ENCODE assay signal across 8 mouse cellular contexts in the genomic region with DNA sequence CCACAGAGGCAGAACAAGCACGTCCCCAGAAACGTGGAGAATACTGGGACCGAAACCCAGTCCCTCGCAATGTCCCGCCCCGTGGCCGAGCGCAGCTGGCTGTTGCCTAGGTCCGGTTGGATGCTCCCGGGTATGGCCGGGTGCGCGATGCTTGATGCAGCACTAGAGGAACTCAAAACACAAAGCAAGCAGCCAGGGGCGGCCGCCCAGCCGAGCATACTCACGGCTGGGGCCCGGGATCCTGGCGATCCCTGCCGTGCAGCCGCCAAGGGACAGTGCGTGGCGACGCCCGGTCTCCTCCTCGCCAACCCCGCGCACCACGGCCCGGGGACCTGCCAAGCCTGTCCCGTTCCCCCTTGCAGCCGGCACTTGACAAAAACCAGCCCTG. TPM values are rescaled to one million over a fixed set of nuclear protein-coding genes. Genes with fewer than 3 reads are reported as not detected.
A peak's percentile ranks its signal among the peaks of the same experiment; 100 is the strongest.
DNase-seq lines count a peak whose midpoint lies in the region; ATAC-seq and TF ChIP-seq lines count a peak whose summit lies in the region.

No protein-coding gene starts in this region.

- H3K36me3 ChIP-seq in neural tube, embryonic 15.5 days = peaks cover 14% of the 10 kb centered on the region

- peak overlapping the region; percentile 86 for H3K4me2 ChIP-seq in neural tube, embryonic 15.5 days

- ATAC-seq in neural tube, embryonic 15.5 days (ENCODE audit: low FRiP score) = peak; percentile 43

- peak overlapping the region; percentile 52 for H3K4me3 ChIP-seq in brown adipose tissue, adult 24 weeks (ENCODE audit: insufficient read depth, low read depth, low read length)
- H3K4me3 ChIP-seq in lung, adult 2 months (replicated peaks; ENCODE audit: extremely low read depth, low read depth, low read length) = peak overlapping the region; percentile 70
- H3K4me3 ChIP-seq in neural tube, embryonic 15.5 days (replicated peaks) = peak overlapping the region; percentile 74

- intact Hi-C loops in left cerebral cortex, postnatal 10 days (cut with DNase I) = loop anchor here (5.0 to 10.0 kb wide), 2 partner anchors 324 to 496 kb away; partner anchors contain the start of genes Qrsl1 and Rtn4ip1

- H3K9me3 ChIP-seq in neural tube, embryonic 15.5 days (replicated peaks) = no peaks in the 10 kb centered on the region

- H3K9ac ChIP-seq in neural tube, embryonic 15.5 days (replicated peaks) = peak overlapping the region; percentile 97

- no peak for TF ChIP-seq CTCF in lung, adult 2 months (IDR thresholded peaks at IDR 0.05; ENCODE audit: insufficient read depth, low read length)

- no peak overlapping the region for H3K27ac ChIP-seq in brown adipose tissue, adult 24 weeks (replicated peaks; ENCODE audit: low read depth, low read length)
- H3K27ac ChIP-seq in neural tube, embryonic 15.5 days (replicated peaks) = peak overlapping the region; percentile 98

- WGBS in lung, adult 2 months = under 1% methylated on average over 32 of the region's 32 CpGs
- under 1% methylated on average over 32 of the region's 32 CpGs for WGBS in neural tube, embryonic 15.5 days

- no peaks in the 10 kb centered on the region for H3K4me1 ChIP-seq in brown adipose tissue, adult 24 weeks (ENCODE audit: control insufficient read depth, insufficient read depth, insufficient read length, low read length)
- no peaks in the 10 kb centered on the region for H3K4me1 ChIP-seq in lung, adult 2 months (ENCODE audit: control insufficient read depth, insufficient read depth, low read length)
- H3K4me1 ChIP-seq in neural tube, embryonic 15.5 days = peaks cover 23% of the 10 kb centered on the region

- H3K27me3 ChIP-seq in neural tube, embryonic 15.5 days (replicated peaks) = no peaks in the 10 kb centered on the region

- TF ChIP-seq POLR2A in lung, adult 2 months (IDR thresholded peaks at IDR 0.05; ENCODE audit: borderline replicate concordance, extremely low read depth, low read depth, low read length) = no peak

- peak; percentile 20 to 51 for DNase-seq in left cerebral cortex, postnatal 10 days (ENCODE audit: extremely low spot score in 1 of 2, low spot score in 2 of 2)
- no peak for DNase-seq in left cerebral cortex, adult 9 months (ENCODE audit: low spot score in 2 of 2)
- DNase-seq in gastrocnemius, adult 8-10 months (ENCODE audit: low spot score in 2 of 2) = peak; percentile 10 to 46
- DNase-seq in kidney, adult 18-20 months = peak; percentile 66
- peak; percentile 47 for DNase-seq in lung, adult 2 months
- DNase-seq in urinary bladder, postnatal 4 days (ENCODE audit: low spot score in 2 of 2) = peak; percentile 47 to 68

RNA-seq across cellular contexts. Expression of gene Cd24a, which starts 0.3 kb away (rescaled TPM):
- total RNA-seq in left cerebral cortex, postnatal 10 days (2021) = 100 to 1,000 TPM; 118 to 160 TPM
- polyA plus RNA-seq in brown adipose tissue, adult 24 weeks (2012; ENCODE audit: insufficient read depth, insufficient read length, missing spikeins) = 7.4 and 12.5 TPM in 2 replicates
- total RNA-seq in gastrocnemius, adult 8-10 months (2022) = 100 to 1,000 TPM; 187 to 252 (median 190) TPM
- 212 and 239 TPM in 2 replicates for polyA plus RNA-seq in lung, adult 2 months (2012; rRNA removed)
- 638 and 740 TPM in 2 replicates for polyA plus RNA-seq in neural tube, embryonic 15.5 days (2015; fragmentation: Nextera tagmentation; extraction: Ambion mirVana)

RNA-seq across cellular contexts. Expression of gene 1700021F05Rik, which starts 37.6 kb away (rescaled TPM):
- 10 to 100 TPM; 45.6 to 50.6 TPM for total RNA-seq in left cerebral cortex, postnatal 10 days (2021)
- polyA plus RNA-seq in brown adipose tissue, adult 24 weeks (2012; ENCODE audit: insufficient read depth, insufficient read length, missing spikeins) = 179 and 251 TPM in 2 replicates
- total RNA-seq in gastrocnemius, adult 8-10 months (2022) = 10 to 100 TPM; 79.7 to 88.8 (median 82.2) TPM
- polyA plus RNA-seq in lung, adult 2 months (2012; rRNA removed) = 3.1 and 7.1 TPM in 2 replicates
- 69.5 and 72.1 TPM in 2 replicates for polyA plus RNA-seq in neural tube, embryonic 15.5 days (2015; fragmentation: Nextera tagmentation; extraction: Ambion mirVana)

RNA-seq across cellular contexts. Expression of gene Gm9803, which starts 54.5 kb away (rescaled TPM):
- total RNA-seq in left cerebral cortex, postnatal 10 days (2021) = not detected
- 126 and 149 TPM in 2 replicates for polyA plus RNA-seq in brown adipose tissue, adult 24 weeks (2012; ENCODE audit: insufficient read depth, insufficient read length, missing spikeins)
- total RNA-seq in gastrocnemius, adult 8-10 months (2022) = 10 to 100 TPM in 1 of 4 experiments, 1 to 10 TPM in 1, not detected in 2; 9.8 to 13.6 TPM
- 44.3 and 73.8 TPM in 2 replicates for polyA plus RNA-seq in lung, adult 2 months (2012; rRNA removed)
- polyA plus RNA-seq in neural tube, embryonic 15.5 days (2015; fragmentation: Nextera tagmentation; extraction: Ambion mirVana) = 17.6 and 25.6 TPM in 2 replicates

Comparison
In these comparisons a context has a peak if more than half of its experiments do, and no peak if none do; other contexts are left out.
1. DNase-seq: peak in left cerebral cortex, postnatal 10 days (2 of 2), gastrocnemius, adult 8-10 months (2 of 2), kidney, adult 18-20 months (single experiment), lung, adult 2 months (single experiment) and urinary bladder, postnatal 4 days (2 of 2); none in left cerebral cortex, adult 9 months (0 of 2).
2. RNA of gene Cd24a, which starts 0.3 kb away (polyA plus RNA-seq): 638 to 740 TPM in neural tube, embryonic 15.5 days and 212 to 239 TPM in lung, adult 2 months; 7.4 to 12.5 TPM in brown adipose tissue, adult 24 weeks; every median in the first group is over 10 times any median in the second.
3. Peak in every context shown above with its lines, with median percentiles within 50 percentile points of each other: H3K4me3 ChIP-seq.